Mouse (Mus musculus): ENCODE data around the gene Hoxa10. TPM values are rescaled to one million over a fixed set of nuclear protein-coding genes. Genes with fewer than 3 reads are reported as not detected.

Gene Hoxa10
- total and polyA plus RNA-seq, 2 experiments from 2014 or later: 5.0 TPM; not detected in 1

GRCm38 (mm10) chr6:52204050-52204752 is 36.5 kb downstream of the Hoxa10 start, which contains the start of gene Hoxa5:
Gene Hoxa5 (minus strand): TSS chr6:52204587.
- Histone ChIP-seq H3K27me3 (ENCODE audit: control insufficient read depth, insufficient read depth, low read length) (peaks cover 99% of the 10 kb centered on the region), H3K36me3 (replicated peaks; ENCODE audit: control insufficient read depth, insufficient read depth, low read length) (no peaks in the 10 kb centered on the region), H3K9ac (replicated peaks; ENCODE audit: low read depth, low read length) (no peak within 1 kb of the TSS; the same call in 1 of the 2 replicates), H3K27ac (ENCODE audit: low read depth) (no peak within 1 kb of the TSS), H3K9me3 (replicated peaks; ENCODE audit: control insufficient read depth, low read length) (no peaks in the 10 kb centered on the region), H3K4me2 (ENCODE audit: low read depth, low read length) (peak within 1 kb of the TSS; percentile 56), H3K4me1 (ENCODE audit: control insufficient read depth, insufficient read depth) (no peaks in the 10 kb centered on the region), H3K4me3 (ENCODE audit: low read depth, low read length) (peak within 1 kb of the TSS; percentile 48)
- TF ChIP-seq CTCF (IDR thresholded peaks at IDR 0.05; ENCODE audit: low read depth) (peak; percentile 64), EP300 (IDR thresholded peaks at IDR 0.05; ENCODE audit: low read depth) (no peak)
- DNase-seq (ENCODE audit: low spot score) (no peak), ATAC-seq (ENCODE audit: insufficient read depth, low read depth) (no peak; the same call in 1 of the 2 replicates)
- under 1% methylated on average over 65 of the region's 65 CpGs for WGBS

GRCm38 (mm10) chr6:52203371-52204049 is 37.1 kb downstream of the Hoxa10 start:
- DNase-seq (ENCODE audit: low spot score) (no peak), ATAC-seq (ENCODE audit: insufficient read depth, low read depth) (0 out of 2 replicates have a peak, but pooled peaks have one; percentile 27)
- Histone ChIP-seq H3K36me3 (replicated peaks; ENCODE audit: control insufficient read depth, insufficient read depth, low read length) (no peaks in the 10 kb centered on the region), H3K4me3 (ENCODE audit: low read depth, low read length) (peak overlapping the region; percentile 48), H3K27ac (ENCODE audit: low read depth) (no peak overlapping the region), H3K27me3 (ENCODE audit: control insufficient read depth, insufficient read depth, low read length) (peaks cover 99% of the 10 kb centered on the region), H3K4me2 (ENCODE audit: low read depth, low read length) (peak overlapping the region; percentile 56), H3K9ac (replicated peaks; ENCODE audit: low read depth, low read length) (no peak overlapping the region; the same call in 1 of the 2 replicates), H3K4me1 (ENCODE audit: control insufficient read depth, insufficient read depth) (no peaks in the 10 kb centered on the region), H3K9me3 (replicated peaks; ENCODE audit: control insufficient read depth, low read length) (no peaks in the 10 kb centered on the region)
- TF ChIP-seq EP300 (IDR thresholded peaks at IDR 0.05; ENCODE audit: low read depth) (no peak), CTCF (IDR thresholded peaks at IDR 0.05; ENCODE audit: low read depth) (no peak)
- WGBS: 2% methylated on average over 46 of the region's 46 CpGs

GRCm38 (mm10) chr6:52203121-52203370 is 37.6 kb downstream of the Hoxa10 start:
- ATAC-seq (ENCODE audit: insufficient read depth, low read depth) (no peak), DNase-seq (ENCODE audit: low spot score) (no peak)
- no peak for TF ChIP-seq CTCF (IDR thresholded peaks at IDR 0.05; ENCODE audit: low read depth)
- TF ChIP-seq EP300 (IDR thresholded peaks at IDR 0.05; ENCODE audit: low read depth): no peak
- Histone ChIP-seq H3K27me3 (ENCODE audit: control insufficient read depth, insufficient read depth, low read length) (peaks cover 99% of the 10 kb centered on the region), H3K27ac (ENCODE audit: low read depth) (no peak overlapping the region), H3K4me2 (ENCODE audit: low read depth, low read length) (peak overlapping the region; percentile 56), H3K36me3 (replicated peaks; ENCODE audit: control insufficient read depth, insufficient read depth, low read length) (no peaks in the 10 kb centered on the region), H3K4me1 (ENCODE audit: control insufficient read depth, insufficient read depth) (no peaks in the 10 kb centered on the region), H3K9ac (replicated peaks; ENCODE audit: low read depth, low read length) (no peak overlapping the region), H3K4me3 (ENCODE audit: low read depth, low read length) (peak overlapping the region; percentile 48), H3K9me3 (replicated peaks; ENCODE audit: control insufficient read depth, low read length) (no peaks in the 10 kb centered on the region)
- 4% methylated on average over 10 of the region's 10 CpGs for WGBS

GRCm38 (mm10) chr6:52202362-52203120 is 38.1 kb downstream of the Hoxa10 start:
- peaks cover 100% of the 10 kb centered on the region for H3K27me3 ChIP-seq (ENCODE audit: control insufficient read depth, insufficient read depth, low read length)
- WGBS: 15% methylated on average over 22 of the region's 22 CpGs
- no peak for DNase-seq (ENCODE audit: low spot score)
- peak overlapping the region; percentile 56 for H3K4me2 ChIP-seq (ENCODE audit: low read depth, low read length)
- no peaks in the 10 kb centered on the region for H3K36me3 ChIP-seq (replicated peaks; ENCODE audit: control insufficient read depth, insufficient read depth, low read length)
- H3K4me3 ChIP-seq (ENCODE audit: low read depth, low read length): peak overlapping the region; percentile 48
- H3K27ac ChIP-seq (ENCODE audit: low read depth): no peak overlapping the region
- no peak for ATAC-seq (ENCODE audit: insufficient read depth, low read depth)
- TF ChIP-seq CTCF (IDR thresholded peaks at IDR 0.05; ENCODE audit: low read depth): no peak
- no peak for TF ChIP-seq EP300 (IDR thresholded peaks at IDR 0.05; ENCODE audit: low read depth)
- no peaks in the 10 kb centered on the region for H3K9me3 ChIP-seq (replicated peaks; ENCODE audit: control insufficient read depth, low read length)
- H3K4me1 ChIP-seq (ENCODE audit: control insufficient read depth, insufficient read depth): no peaks in the 10 kb centered on the region
- H3K9ac ChIP-seq (replicated peaks; ENCODE audit: low read depth, low read length): no peak overlapping the region

- Histone ChIP-seq H3K9me3 (replicated peaks; ENCODE audit: control insufficient read depth, low read length) (no peaks in the 10 kb centered on the region), H3K4me1 (ENCODE audit: control insufficient read depth, insufficient read depth) (no peaks in the 10 kb centered on the region), H3K36me3 (replicated peaks; ENCODE audit: control insufficient read depth, insufficient read depth, low read length) (no peaks in the 10 kb centered on the region), H3K4me3 (ENCODE audit: low read depth, low read length) (no peak overlapping the region), H3K27ac (ENCODE audit: low read depth) (no peak overlapping the region), H3K4me2 (ENCODE audit: low read depth, low read length) (no peak overlapping the region), H3K27me3 (ENCODE audit: control insufficient read depth, insufficient read depth, low read length) (peaks cover 100% of the 10 kb centered on the region), H3K9ac (replicated peaks; ENCODE audit: low read depth, low read length) (no peak overlapping the region)
- TF ChIP-seq EP300 (IDR thresholded peaks at IDR 0.05; ENCODE audit: low read depth): no peak
- TF ChIP-seq CTCF (IDR thresholded peaks at IDR 0.05; ENCODE audit: low read depth): no peak
- 21% methylated on average over 1 of the region's 1 CpGs for WGBS
- no peak for ATAC-seq (ENCODE audit: insufficient read depth, low read depth)
- no peak for DNase-seq (ENCODE audit: low spot score)
Measured at GRCm38 (mm10) chr6:52201269-52201668, 39.4 kb downstream of the Hoxa10 start.

All from heart, postnatal 0 days (tissue).